In genomic region chr1:80401961-80402360, GRCm38 (mm10) we compare ENCODE assay signal across 33 mouse cellular contexts. TPM values are rescaled to one million over a fixed set of nuclear protein-coding genes. Genes with fewer than 3 reads are reported as not detected.
DNase-seq lines count a peak whose midpoint lies in the region; ATAC-seq and TF ChIP-seq lines count a peak whose summit lies in the region.
"Had no signal": no experiment of that assay in that cellular context is flagged by ENCODE, and none has a peak within 500 bp of the region (broad histone marks: within the 10 kb centered on the region; RNA-seq: fewer than 3 reads in every experiment).

No protein-coding gene starts in this region.

- dilution Hi-C loops in CH12.LX (cut with MboI; ENCODE audit: extremely low pct_ligation_motif_present, extremely low pct_unique_long_range_greater_than_20kb, low sequenced_read_pairs) = no loop called here

- H3K27ac ChIP-seq in CH12.LX (ENCODE audit: insufficient read depth, low read depth) = peak overlapping the region; percentile 17; the same call in 1 of the 2 replicates
- H3K27ac ChIP-seq: embryonic facial prominence, embryonic 15.5 days; forebrain, embryonic 15.5 days; hindbrain, embryonic 12.5 days; limb, embryonic 13.5 days; liver, embryonic 13.5 days; lung, embryonic 15.5 days; midbrain, embryonic 15.5 days; neural tube, embryonic 13.5 days had no signal

- H3K9me3 ChIP-seq in CH12.LX (replicated peaks; ENCODE audit: low read length) = peaks cover 12% of the 10 kb centered on the region
- H3K9me3 ChIP-seq: embryonic facial prominence, embryonic 15.5 days; forebrain, embryonic 15.5 days; heart, embryonic 12.5 days; hindbrain, embryonic 12.5 days; liver, embryonic 13.5 days; lung, embryonic 15.5 days; midbrain, embryonic 15.5 days; neural tube, embryonic 13.5 days had no signal

- H3K79me2 ChIP-seq in CH12.LX (replicated peaks; ENCODE audit: control insufficient read depth, extremely low read depth, insufficient read depth, poor library complexity, severe bottlenecking) = no peaks in the 10 kb centered on the region

- intact Hi-C loops in heart, postnatal 14 days (cut with DNase I) = loop anchor here (10.0 kb wide), 2 partner anchors 127 to 617 kb away; no protein-coding TSS in a partner anchor

- TF ChIP-seq POLR2A in CH12.LX (IDR thresholded peaks at IDR 0.05; ENCODE audit: low read depth, low read length) = peak; percentile 30; the same call in 1 of the 2 replicates

- peak; percentile 28 for DNase-seq in lung, postnatal 36 days
- DNase-seq in lung, postnatal 14 days = no peak
- peak; percentile 84 for DNase-seq in CH12.LX (ENCODE audit: extremely low read depth)
- DNase-seq in heart, postnatal 14 days = no peak
- DNase-seq in cerebellum, adult 18-20 months = no peak
- DNase-seq in adrenal gland, adult (ENCODE audit: inconsistent age in 2 of 2, low spot score in 1 of 2) = no peak
- DNase-seq: adrenal gland, adult 8-10 months; cerebellum, adult 9-10 months; gastrocnemius, postnatal 14 days; heart, postnatal 10 days; kidney, postnatal 36 days; layer of hippocampus, postnatal 36 days; liver, embryonic 13.5 days; right cerebral cortex, postnatal 4 days had no signal

- peak overlapping the region; percentile 21; the same call in 1 of the 2 replicates for H3K4me2 ChIP-seq in CH12.LX (ENCODE audit: insufficient read depth, low read depth, poor library complexity, severe bottlenecking)
- H3K4me2 ChIP-seq: embryonic facial prominence, embryonic 15.5 days; forebrain, embryonic 15.5 days; heart, embryonic 12.5 days; hindbrain, embryonic 12.5 days; limb, embryonic 13.5 days; liver, embryonic 13.5 days; lung, embryonic 15.5 days; midbrain, embryonic 15.5 days; neural tube, embryonic 13.5 days had no signal

- peak; percentile 74 for TF ChIP-seq EP300 in CH12.LX (IDR thresholded peaks at IDR 0.05; ENCODE audit: low read length)

- H3K27me3 ChIP-seq in CH12.LX (replicated peaks) = no peaks in the 10 kb centered on the region
- H3K27me3 ChIP-seq: embryonic facial prominence, embryonic 15.5 days; forebrain, embryonic 15.5 days; heart, embryonic 12.5 days; hindbrain, embryonic 12.5 days; limb, embryonic 13.5 days; liver, embryonic 13.5 days; lung, embryonic 15.5 days; midbrain, embryonic 15.5 days; neural tube, embryonic 13.5 days had no signal

- H3K9ac ChIP-seq in CH12.LX (ENCODE audit: insufficient read depth, low read depth) = peak overlapping the region; percentile 26; the same call in 1 of the 2 replicates
- H3K9ac ChIP-seq: embryonic facial prominence, embryonic 15.5 days; forebrain, embryonic 15.5 days; heart, embryonic 12.5 days; hindbrain, embryonic 12.5 days; limb, embryonic 13.5 days; liver, embryonic 13.5 days; lung, embryonic 15.5 days; midbrain, embryonic 15.5 days; neural tube, embryonic 13.5 days had no signal

- in situ Hi-C loops in CH12.LX (cut with MboI; ENCODE audit: low pct_ligation_motif_present, low pct_unique_long_range_greater_than_20kb, low sequenced_read_pairs) = no loop called here

- ATAC-seq in hematopoietic stem cell, adult 5-6 weeks (replicated peaks in 1 of 2; ENCODE audit: insufficient read depth in 1 of 2, low FRiP score in 2 of 2, low TSS enrichment in 1 of 2, low read depth in 1 of 2, poor library complexity in 2 of 2, severe bottlenecking in 2 of 2) = peak; percentile 99 to 100
- ATAC-seq: forebrain, embryonic 15.5 days; intestine, postnatal 0 days; midbrain, embryonic 15.5 days; Patski had no signal

- no peaks in the 10 kb centered on the region for H3K36me3 ChIP-seq in CH12.LX (replicated peaks in 1 of 2; ENCODE audit: control insufficient read depth in 1 of 2, insufficient read depth in 1 of 2, low read length in 1 of 2)
- H3K36me3 ChIP-seq: embryonic facial prominence, embryonic 15.5 days; forebrain, embryonic 15.5 days; heart, embryonic 12.5 days; hindbrain, embryonic 12.5 days; limb, embryonic 13.5 days; liver, embryonic 13.5 days; lung, embryonic 15.5 days; midbrain, embryonic 15.5 days; neural tube, embryonic 13.5 days had no signal

- no peak for TF ChIP-seq CTCF in CH12.LX (conservative IDR thresholded peaks at IDR 0.05 in 1 of 2, IDR thresholded peaks at IDR 0.05 in 1 of 2; ENCODE audit: low read depth in 2 of 2, low read length in 2 of 2)

- H3K4me1 ChIP-seq in CH12.LX (ENCODE audit: control insufficient read depth in 1 of 2, insufficient read depth in 2 of 2) = peaks cover 9 to 42% of the 10 kb centered on the region in 2 experiments; a peak in 3 of 4 replicates
- H3K4me1 ChIP-seq: embryonic facial prominence, embryonic 15.5 days; forebrain, embryonic 15.5 days; heart, embryonic 12.5 days; hindbrain, embryonic 12.5 days; limb, embryonic 13.5 days; lung, embryonic 15.5 days; midbrain, embryonic 15.5 days; neural tube, embryonic 13.5 days had no signal

- no peak overlapping the region for H3K4me3 ChIP-seq in CH12.LX (replicated peaks in 1 of 3; ENCODE audit: low read depth in 2 of 3, low read length in 2 of 3, poor library complexity in 1 of 3)
- H3K4me3 ChIP-seq: embryonic facial prominence, embryonic 15.5 days; forebrain, embryonic 15.5 days; heart, embryonic 12.5 days; hindbrain, embryonic 12.5 days; limb, embryonic 13.5 days; liver, embryonic 13.5 days; lung, embryonic 15.5 days; midbrain, embryonic 15.5 days; myocyte; neural tube, embryonic 13.5 days had no signal

- TF ChIP-seq RAD21 in CH12.LX (IDR thresholded peaks at IDR 0.05; ENCODE audit: low read depth, low read length) = no peak

TF ChIP-seq in CH12.LX, 34 proteins besides CTCF, POLR2A, EP300 and RAD21:
- TF ChIP-seq MAFK (IDR thresholded peaks at IDR 0.05; ENCODE audit: insufficient replicate concordance, low read length) (no peak), ZKSCAN1 (IDR thresholded peaks at IDR 0.05; ENCODE audit: borderline replicate concordance, low read depth, low read length) (no peak), UBTF (IDR thresholded peaks at IDR 0.05; ENCODE audit: low read depth, low read length) (no peak), SMC3 (IDR thresholded peaks at IDR 0.05; ENCODE audit: low read depth, low read length) (no peak), GABPA (IDR thresholded peaks at IDR 0.05; ENCODE audit: insufficient replicate concordance, low read depth, low read length) (no peak), NRF1 (IDR thresholded peaks at IDR 0.05; ENCODE audit: low read depth, low read length) (no peak), MAZ (IDR thresholded peaks at IDR 0.05; ENCODE audit: low read depth, low read length) (no peak), IRF4 (IDR thresholded peaks at IDR 0.05; ENCODE audit: low read depth, low read length) (peak; percentile 65; the same call in 1 of the 2 replicates), CHD2 (IDR thresholded peaks at IDR 0.05; ENCODE audit: low read length) (no peak), ETS1 (conservative IDR thresholded peaks at IDR 0.05; ENCODE audit: low read depth, low read length) (peak; percentile 51), TBP (conservative IDR thresholded peaks at IDR 0.05; ENCODE audit: low read depth, low read length) (0 out of 2 replicates have a peak, but pooled peaks have one; percentile 41), POLR2AphosphoS2 (IDR thresholded peaks at IDR 0.05; ENCODE audit: low read depth, low read length) (no peak), TCF12 (IDR thresholded peaks at IDR 0.05; ENCODE audit: low read depth, low read length) (peak; percentile 22; the same call in 1 of the 2 replicates), CHD1 (IDR thresholded peaks at IDR 0.05; ENCODE audit: low read depth, low read length) (no peak)

RNA-seq across cellular contexts. Expression of gene Gm45261, which starts 59.3 kb away (rescaled TPM):
- total RNA-seq in CH12.LX (2012; rRNA removed) (not detected in 2 replicates), CH12.LX (2014; rRNA removed) (not detected in 2 replicates)
- not detected in 2 replicates for polyA plus RNA-seq in CH12.LX (2012; ENCODE audit: insufficient read length, low read depth)
- total RNA-seq in hematopoietic stem cell, adult 5-6 weeks (2017) = not detected in 2 replicates
- total RNA-seq in heart, postnatal 14 days (2021) = not detected
- total RNA-seq: adrenal gland, adult 8-10 months; gastrocnemius, postnatal 14 days; heart, adult 18-20 months; heart, postnatal 10 days; layer of hippocampus, adult 8-10 months; layer of hippocampus, postnatal 36 days; left cerebral cortex, postnatal 25 days; megakaryocyte-erythroid progenitor cell, adult 5-6 weeks had no signal
- polyA plus RNA-seq: embryonic facial prominence, embryonic 15.5 days; forebrain, embryonic 15.5 days; heart, embryonic 12.5 days; hindbrain, embryonic 12.5 days; intestine, postnatal 0 days; kidney, embryonic 14.5 days; limb, embryonic 13.5 days; liver, embryonic 13.5 days; lung, embryonic 15.5 days; midbrain, embryonic 15.5 days; myocyte; neural tube, embryonic 13.5 days; Patski; testis, adult 2 months; urinary bladder, adult 2 months had no signal

Comparison
In these comparisons a context has a peak if more than half of its experiments do, and no peak if none do; other contexts are left out.
1. DNase-seq: peak in lung, postnatal 36 days (single experiment) and CH12.LX (single experiment); none in lung, postnatal 14 days (single experiment), heart, postnatal 14 days (0 of 2), cerebellum, adult 18-20 months (0 of 2) and adrenal gland, adult (0 of 2).